Mouse (Mus musculus): ENCODE measurements around the gene Snx20.

Snx20 gene

GRCm38 (mm10) chr8:88604065-88605038 lies 31.6 kb downstream of the Snx20 start:
- peak; percentile 53 for DNase-seq (ENCODE audit: low read depth, low spot score)

- no peak for DNase-seq (ENCODE audit: low read depth, low spot score)
Measured at GRCm38 (mm10) chr8:88603446-88603989, 32.4 kb downstream of the Snx20 start.

GRCm38 (mm10) chr8:88599491-88599890 lies 36.4 kb downstream of the Snx20 start:
- no peak for DNase-seq (ENCODE audit: low read depth, low spot score)

- DNase-seq (ENCODE audit: low read depth, low spot score), result no peak
Measured at GRCm38 (mm10) chr8:88598578-88598977, 37.4 kb downstream of the Snx20 start.

- DNase-seq (ENCODE audit: low read depth, low spot score), result no peak
Measured at GRCm38 (mm10) chr8:88596042-88596441, 39.9 kb downstream of the Snx20 start.

GRCm38 (mm10) chr8:88593947-88594346 lies 42.0 kb downstream of the Snx20 start:
- no peak for DNase-seq (ENCODE audit: low read depth, low spot score)

- DNase-seq (ENCODE audit: low read depth, low spot score), result no peak
Measured at GRCm38 (mm10) chr8:88590226-88590625, 45.7 kb downstream of the Snx20 start.

- no peak for DNase-seq (ENCODE audit: low read depth, low spot score)
Measured at GRCm38 (mm10) chr8:88588205-88588889, 47.6 kb downstream of the Snx20 start.

GRCm38 (mm10) chr8:88583863-88584262 lies 52.1 kb downstream of the Snx20 start:
- no peak for DNase-seq (ENCODE audit: low read depth, low spot score)

- DNase-seq (ENCODE audit: low read depth, low spot score), result no peak
Measured at GRCm38 (mm10) chr8:88580785-88581184, 55.1 kb downstream of the Snx20 start.

GRCm38 (mm10) chr8:88579668-88580330 lies 56.1 kb downstream of the Snx20 start:
- no peak for DNase-seq (ENCODE audit: low read depth, low spot score)

GRCm38 (mm10) chr8:88579246-88579645 lies 56.7 kb downstream of the Snx20 start:
- no peak for DNase-seq (ENCODE audit: low read depth, low spot score)

- no peak for DNase-seq (ENCODE audit: low read depth, low spot score)
Measured at GRCm38 (mm10) chr8:88578413-88579175, 57.3 kb downstream of the Snx20 start.

GRCm38 (mm10) chr8:88577666-88578065 lies 58.3 kb downstream of the Snx20 start:
- DNase-seq (ENCODE audit: low read depth, low spot score), result no peak

All from CD4-positive helper T cell, adult 2 months (primary cell).